In the genomic region with DNA sequence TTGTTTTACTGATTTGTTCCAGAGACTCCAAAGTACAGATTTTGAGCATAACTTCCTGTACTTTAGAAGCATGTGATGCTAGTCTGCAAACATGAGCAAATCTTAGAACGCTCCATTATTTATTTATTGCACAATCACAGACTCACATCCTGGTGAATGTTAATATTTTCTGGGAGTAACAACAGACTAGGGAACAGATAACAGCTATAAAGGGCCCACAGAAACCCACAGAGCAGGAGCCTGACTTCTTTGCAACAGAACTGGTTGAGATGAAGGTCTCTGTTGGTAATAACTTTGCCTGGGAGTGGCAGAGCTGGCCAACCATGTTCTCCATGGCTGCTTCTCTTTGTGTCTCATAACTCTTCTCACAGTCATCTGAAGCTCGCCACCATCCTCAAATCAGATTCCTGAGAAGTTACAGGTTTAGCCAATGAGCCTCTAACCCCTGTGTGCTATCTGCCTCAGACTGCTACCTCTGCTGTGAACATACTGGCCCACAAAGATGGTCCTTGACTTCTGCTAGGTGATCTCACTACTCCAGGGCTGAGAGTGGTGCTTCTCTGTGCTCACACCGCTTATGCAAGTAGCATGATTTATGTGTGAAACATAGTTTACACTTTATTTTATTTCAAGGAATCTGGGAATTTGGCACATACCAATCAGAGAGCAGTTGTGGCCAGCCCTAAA, we compare ENCODE assay signal across 12 mouse cellular contexts. TPM values are rescaled to one million over a fixed set of nuclear protein-coding genes. Genes with fewer than 3 reads are reported as not detected.
DNase-seq lines count a peak whose midpoint lies in the region; ATAC-seq and TF ChIP-seq lines count a peak whose summit lies in the region.
"Had no signal": no experiment of that assay in that cellular context is flagged by ENCODE, and none has a peak within 500 bp of the region (broad histone marks: within the 10 kb centered on the region; RNA-seq: fewer than 3 reads in every experiment).

No protein-coding gene starts in this region.

- peaks cover 2% of the 10 kb centered on the region; the same call in 1 of the 2 replicates for H3K9me3 ChIP-seq in kidney, embryonic 16.5 days (ENCODE audit: low read length)
- H3K9me3 ChIP-seq in heart, embryonic 15.5 days (replicated peaks) = no peaks in the 10 kb centered on the region
- H3K9me3 ChIP-seq in hindbrain, embryonic 14.5 days (ENCODE audit: control insufficient read depth, low read length) = no peaks in the 10 kb centered on the region
- H3K9me3 ChIP-seq: G1E had no signal

- ATAC-seq in kidney, embryonic 16.5 days (ENCODE audit: low FRiP score, low TSS enrichment) = no peak
- no peak for ATAC-seq in heart, embryonic 15.5 days (replicated peaks; ENCODE audit: insufficient number of reproducible peaks, insufficient read depth, low FRiP score, low read depth)
- ATAC-seq in hindbrain, embryonic 14.5 days (ENCODE audit: low FRiP score) = no peak

- H3K27ac ChIP-seq in kidney, embryonic 16.5 days (ENCODE audit: low read length) = 0 out of 2 replicates have a peak overlapping the region, but pooled peaks have one; percentile 24
- H3K27ac ChIP-seq in bone marrow macrophage, adult 2 months (ENCODE audit: insufficient read depth, low read depth, low read length) = peak overlapping the region; percentile 96
- peak overlapping the region; percentile 77 for H3K27ac ChIP-seq in heart, embryonic 15.5 days
- H3K27ac ChIP-seq in hindbrain, embryonic 14.5 days = no peak overlapping the region

- H3K9ac ChIP-seq in kidney, embryonic 16.5 days (replicated peaks; ENCODE audit: low read length) = no peak overlapping the region
- H3K9ac ChIP-seq in heart, embryonic 15.5 days = no peak overlapping the region
- H3K9ac ChIP-seq in hindbrain, embryonic 14.5 days = no peak overlapping the region

- TF ChIP-seq CTCF in bone marrow macrophage, adult 2 months (IDR thresholded peaks at IDR 0.05; ENCODE audit: low read depth, low read length) = no peak

- no peaks in the 10 kb centered on the region for H3K27me3 ChIP-seq in kidney, embryonic 16.5 days (ENCODE audit: insufficient read depth, low read length)
- no peaks in the 10 kb centered on the region for H3K27me3 ChIP-seq in heart, embryonic 15.5 days
- no peaks in the 10 kb centered on the region for H3K27me3 ChIP-seq in hindbrain, embryonic 14.5 days (ENCODE audit: control insufficient read depth, insufficient read depth, low read length)

- peaks cover 4% of the 10 kb centered on the region; the same call in 1 of the 2 replicates for H3K4me1 ChIP-seq in kidney, embryonic 16.5 days (ENCODE audit: insufficient read depth, low read length)
- peaks cover 31% of the 10 kb centered on the region for H3K4me1 ChIP-seq in bone marrow macrophage, adult 2 months (ENCODE audit: control insufficient read depth, insufficient read depth, low read length)
- peaks cover 30% of the 10 kb centered on the region for H3K4me1 ChIP-seq in heart, embryonic 15.5 days (replicated peaks)
- no peaks in the 10 kb centered on the region for H3K4me1 ChIP-seq in hindbrain, embryonic 14.5 days (replicated peaks; ENCODE audit: control insufficient read depth, insufficient read depth, low read length)

- no peaks in the 10 kb centered on the region for H3K36me3 ChIP-seq in kidney, embryonic 16.5 days (ENCODE audit: insufficient read depth, low read length)
- no peaks in the 10 kb centered on the region for H3K36me3 ChIP-seq in heart, embryonic 15.5 days
- no peaks in the 10 kb centered on the region for H3K36me3 ChIP-seq in hindbrain, embryonic 14.5 days (replicated peaks; ENCODE audit: control insufficient read depth, insufficient read depth)
- H3K36me3 ChIP-seq: G1E had no signal

- no peak for DNase-seq in kidney, postnatal 25 days
- DNase-seq in lung, postnatal 14 days = peak; percentile 26
- no peak for DNase-seq in hindbrain, embryonic 14.5 days (ENCODE audit: low spot score)
- no peak for DNase-seq in thymus, postnatal 36 days
- no peak for DNase-seq in adrenal gland, postnatal 4 days (ENCODE audit: low spot score in 2 of 2)
- DNase-seq: cerebellum, adult 8-10 months had no signal

- TF ChIP-seq POLR2A in bone marrow macrophage, adult 2 months (IDR thresholded peaks at IDR 0.05; ENCODE audit: borderline replicate concordance, low read depth, low read length) = no peak

- H3K4me3 ChIP-seq in kidney, embryonic 16.5 days (ENCODE audit: low read length) = no peak overlapping the region
- H3K4me3 ChIP-seq in bone marrow macrophage, adult 2 months (ENCODE audit: insufficient read depth, low read length) = no peak overlapping the region
- H3K4me3 ChIP-seq in heart, embryonic 15.5 days = no peak overlapping the region
- no peak overlapping the region for H3K4me3 ChIP-seq in hindbrain, embryonic 14.5 days (replicated peaks; ENCODE audit: low read length)

- 60% methylated on average over 3 of the region's 3 CpGs for WGBS in kidney, embryonic 16.5 days
- WGBS in heart, embryonic 15.5 days = 62% methylated on average over 3 of the region's 3 CpGs
- 86% methylated on average over 3 of the region's 3 CpGs for WGBS in hindbrain, embryonic 14.5 days

- no peak overlapping the region for H3K4me2 ChIP-seq in kidney, embryonic 16.5 days (replicated peaks; ENCODE audit: low read depth, low read length)
- H3K4me2 ChIP-seq in heart, embryonic 15.5 days = no peak overlapping the region
- no peak overlapping the region for H3K4me2 ChIP-seq in hindbrain, embryonic 14.5 days (replicated peaks)

RNA-seq across cellular contexts. Expression of gene Selenop, which starts 17.2 kb away (rescaled TPM):
- 158 and 163 TPM in 2 replicates for polyA plus RNA-seq in kidney, embryonic 16.5 days (2015; fragmentation: Nextera tagmentation; extraction: Ambion mirVana)
- 4,878 and 4,880 TPM in 2 replicates for polyA plus RNA-seq in bone marrow macrophage, adult 2 months (2012; ENCODE audit: insufficient read depth, insufficient read length, missing spikeins)
- polyA plus RNA-seq in heart, embryonic 15.5 days (2015; fragmentation: Nextera tagmentation; extraction: Ambion mirVana) = 162 and 165 TPM in 2 replicates
- 184 and 189 TPM in 2 replicates for polyA plus RNA-seq in hindbrain, embryonic 14.5 days (2014; fragmentation: Nextera tagmentation; extraction: Ambion mirVana)
- total RNA-seq in adrenal gland, postnatal 4 days (2021) = 100 to 1,000 TPM; 268 to 614 TPM
- polyA plus RNA-seq: G1E had no signal

RNA-seq across cellular contexts. Expression of gene Ccdc152, which starts 52.2 kb away (rescaled TPM):
- polyA plus RNA-seq in kidney, embryonic 16.5 days (2015; fragmentation: Nextera tagmentation; extraction: Ambion mirVana) = 0.46 TPM in 1 of 2 replicates, not detected in the other
- 11.5 and 16.2 TPM in 2 replicates for polyA plus RNA-seq in bone marrow macrophage, adult 2 months (2012; ENCODE audit: insufficient read depth, insufficient read length, missing spikeins)
- polyA plus RNA-seq in heart, embryonic 15.5 days (2015; fragmentation: Nextera tagmentation; extraction: Ambion mirVana) = 0.20 and 0.25 TPM in 2 replicates
- 0.17 and 0.58 TPM in 2 replicates for polyA plus RNA-seq in hindbrain, embryonic 14.5 days (2014; fragmentation: Nextera tagmentation; extraction: Ambion mirVana)
- under 1 TPM in 1 of 2 experiments, not detected in 1; 0.25 TPM for total RNA-seq in adrenal gland, postnatal 4 days (2021)
- total RNA-seq: megakaryocyte-erythroid progenitor cell, adult 5-6 weeks had no signal
- polyA plus RNA-seq: G1E; neural tube, embryonic 14.5 days had no signal

Comparison
In these comparisons a context has a peak if more than half of its experiments do, and no peak if none do; other contexts are left out.
1. RNA of gene Selenop, which starts 17.2 kb away (polyA plus RNA-seq): 4,878 to 4,880 TPM in bone marrow macrophage, adult 2 months; 184 to 189 TPM in hindbrain, embryonic 14.5 days, 158 to 163 TPM in kidney, embryonic 16.5 days and 162 to 165 TPM in heart, embryonic 15.5 days; every median in the first group is over 10 times any median in the second.